Mouse (Mus musculus): ENCODE results near the gene Ascc1. TPM values are rescaled to one million over a fixed set of nuclear protein-coding genes. Genes with fewer than 3 reads are reported as not detected.
"Not testable (repeated sequence)": the region's sequence is repeated elsewhere in the genome, so short reads cannot be mapped to it uniquely, and the experiment has no call there.

The Ascc1 gene
- polyA plus RNA-seq, 1 experiment from 2014 or later: 46.6 TPM

GRCm38 (mm10) chr10:59980815-59981244 is 21.8 kb upstream of the Ascc1 start:
- H3K36me3 ChIP-seq (ENCODE audit: control insufficient read depth, insufficient read depth, low read length): no peaks in the 10 kb centered on the region; the same call in 1 of the 2 replicates
- H3K27me3 ChIP-seq (ENCODE audit: control insufficient read depth, insufficient read depth, low read length): no peaks in the 10 kb centered on the region
- H3K9ac ChIP-seq (replicated peaks; ENCODE audit: low read depth, low read length): no peak overlapping the region
- no peak for ATAC-seq (ENCODE audit: insufficient number of reproducible peaks, insufficient read depth, low FRiP score, low read depth)
- 91% methylated on average over 6 of the region's 6 CpGs for WGBS
- peaks cover 20% of the 10 kb centered on the region for H3K4me1 ChIP-seq (ENCODE audit: control insufficient read depth, insufficient read depth, low read length)
- no peak overlapping the region for H3K4me2 ChIP-seq (replicated peaks; ENCODE audit: low read depth, low read length)
- H3K27ac ChIP-seq (ENCODE audit: low read length): no peak overlapping the region
- H3K4me3 ChIP-seq (ENCODE audit: low read depth, low read length): no peak overlapping the region
- H3K9me3 ChIP-seq (ENCODE audit: control insufficient read depth, low read depth, low read length): no peaks in the 10 kb centered on the region

GRCm38 (mm10) chr10:59981336-59981735 is 21.3 kb upstream of the Ascc1 start:
- H3K27me3 ChIP-seq (ENCODE audit: control insufficient read depth, insufficient read depth, low read length): no peaks in the 10 kb centered on the region

GRCm38 (mm10) chr10:59981792-59982191 is 20.8 kb upstream of the Ascc1 start:
- WGBS: 71% methylated on average over 9 of the region's 9 CpGs
- H3K4me3 ChIP-seq (ENCODE audit: low read depth, low read length): no peak overlapping the region
- no peak overlapping the region for H3K27ac ChIP-seq (ENCODE audit: low read length)
- H3K4me2 ChIP-seq (replicated peaks; ENCODE audit: low read depth, low read length): no peak overlapping the region
- ATAC-seq (ENCODE audit: insufficient number of reproducible peaks, insufficient read depth, low FRiP score, low read depth): no peak
- no peaks in the 10 kb centered on the region; the same call in 1 of the 2 replicates for H3K36me3 ChIP-seq (ENCODE audit: control insufficient read depth, insufficient read depth, low read length)
- H3K4me1 ChIP-seq (ENCODE audit: control insufficient read depth, insufficient read depth, low read length): peaks cover 20% of the 10 kb centered on the region
- H3K27me3 ChIP-seq (ENCODE audit: control insufficient read depth, insufficient read depth, low read length): no peaks in the 10 kb centered on the region
- H3K9me3 ChIP-seq (ENCODE audit: control insufficient read depth, low read depth, low read length): no peaks in the 10 kb centered on the region
- no peak overlapping the region for H3K9ac ChIP-seq (replicated peaks; ENCODE audit: low read depth, low read length)

More at GRCm38 (mm10) chr10:59981336-59981735, 21.3 kb upstream of the Ascc1 start:
- no peak overlapping the region for H3K27ac ChIP-seq (ENCODE audit: low read length)
- peaks cover 20% of the 10 kb centered on the region for H3K4me1 ChIP-seq (ENCODE audit: control insufficient read depth, insufficient read depth, low read length)
- H3K36me3 ChIP-seq (ENCODE audit: control insufficient read depth, insufficient read depth, low read length): no peaks in the 10 kb centered on the region; the same call in 1 of the 2 replicates
- 83% methylated on average over 4 of the region's 4 CpGs for WGBS
- no peaks in the 10 kb centered on the region for H3K9me3 ChIP-seq (ENCODE audit: control insufficient read depth, low read depth, low read length)
- H3K4me3 ChIP-seq (ENCODE audit: low read depth, low read length): no peak overlapping the region
- H3K9ac ChIP-seq (replicated peaks; ENCODE audit: low read depth, low read length): no peak overlapping the region
- H3K4me2 ChIP-seq (replicated peaks; ENCODE audit: low read depth, low read length): no peak overlapping the region
- ATAC-seq (ENCODE audit: insufficient number of reproducible peaks, insufficient read depth, low FRiP score, low read depth): no peak

GRCm38 (mm10) chr10:59982379-59982873 is 20.2 kb upstream of the Ascc1 start:
- H3K27ac ChIP-seq (ENCODE audit: low read length): no peak overlapping the region
- 91% methylated on average over 12 of the region's 12 CpGs for WGBS
- H3K9me3 ChIP-seq (ENCODE audit: control insufficient read depth, low read depth, low read length): no peaks in the 10 kb centered on the region
- ATAC-seq (ENCODE audit: insufficient number of reproducible peaks, insufficient read depth, low FRiP score, low read depth): no peak
- no peak overlapping the region for H3K4me2 ChIP-seq (replicated peaks; ENCODE audit: low read depth, low read length)
- H3K4me1 ChIP-seq (ENCODE audit: control insufficient read depth, insufficient read depth, low read length): peaks cover 20% of the 10 kb centered on the region
- no peak overlapping the region for H3K9ac ChIP-seq (replicated peaks; ENCODE audit: low read depth, low read length)
- peaks cover 1% of the 10 kb centered on the region for H3K36me3 ChIP-seq (ENCODE audit: control insufficient read depth, insufficient read depth, low read length)
- H3K27me3 ChIP-seq (ENCODE audit: control insufficient read depth, insufficient read depth, low read length): no peaks in the 10 kb centered on the region
- H3K4me3 ChIP-seq (ENCODE audit: low read depth, low read length): no peak overlapping the region

- H3K36me3 ChIP-seq (ENCODE audit: control insufficient read depth, insufficient read depth, low read length): peaks cover 39% of the 10 kb centered on the region
- H3K4me3 ChIP-seq (ENCODE audit: low read depth, low read length): no peak overlapping the region
- no peak overlapping the region for H3K27ac ChIP-seq (ENCODE audit: low read length)
- ATAC-seq (ENCODE audit: insufficient number of reproducible peaks, insufficient read depth, low FRiP score, low read depth): no peak
- no peak overlapping the region for H3K4me2 ChIP-seq (replicated peaks; ENCODE audit: low read depth, low read length)
- no peaks in the 10 kb centered on the region for H3K9me3 ChIP-seq (ENCODE audit: control insufficient read depth, low read depth, low read length)
- no peak overlapping the region for H3K9ac ChIP-seq (replicated peaks; ENCODE audit: low read depth, low read length)
- H3K4me1 ChIP-seq (ENCODE audit: control insufficient read depth, insufficient read depth, low read length): no peaks in the 10 kb centered on the region
- no peaks in the 10 kb centered on the region for H3K27me3 ChIP-seq (ENCODE audit: control insufficient read depth, insufficient read depth, low read length)
- 80% methylated on average over 4 of the region's 4 CpGs for WGBS
These were observed 14.6 kb upstream of the Ascc1 start for GRCm38 (mm10) chr10:59988036-59988435.

GRCm38 (mm10) chr10:59990393-59990792 is 12.2 kb upstream of the Ascc1 start:
- Histone ChIP-seq H3K9ac (replicated peaks; ENCODE audit: low read depth, low read length) (no peak overlapping the region), H3K4me2 (replicated peaks; ENCODE audit: low read depth, low read length) (no peak overlapping the region), H3K4me1 (ENCODE audit: control insufficient read depth, insufficient read depth, low read length) (no peaks in the 10 kb centered on the region), H3K27me3 (ENCODE audit: control insufficient read depth, insufficient read depth, low read length) (no peaks in the 10 kb centered on the region), H3K36me3 (ENCODE audit: control insufficient read depth, insufficient read depth, low read length) (peaks cover 48% of the 10 kb centered on the region), H3K4me3 (ENCODE audit: low read depth, low read length) (no peak overlapping the region), H3K9me3 (ENCODE audit: control insufficient read depth, low read depth, low read length) (no peaks in the 10 kb centered on the region), H3K27ac (ENCODE audit: low read length) (no peak overlapping the region)
- 97% methylated on average over 9 of the region's 9 CpGs for WGBS
- no peak for ATAC-seq (ENCODE audit: insufficient number of reproducible peaks, insufficient read depth, low FRiP score, low read depth)

- Histone ChIP-seq H3K27ac (ENCODE audit: low read length) (no peak overlapping the region), H3K27me3 (ENCODE audit: control insufficient read depth, insufficient read depth, low read length) (no peaks in the 10 kb centered on the region), H3K4me1 (ENCODE audit: control insufficient read depth, insufficient read depth, low read length) (no peaks in the 10 kb centered on the region), H3K4me2 (replicated peaks; ENCODE audit: low read depth, low read length) (no peak overlapping the region), H3K36me3 (ENCODE audit: control insufficient read depth, insufficient read depth, low read length) (peaks cover 58% of the 10 kb centered on the region), H3K4me3 (ENCODE audit: low read depth, low read length) (no peak overlapping the region), H3K9ac (replicated peaks; ENCODE audit: low read depth, low read length) (no peak overlapping the region), H3K9me3 (ENCODE audit: control insufficient read depth, low read depth, low read length) (no peaks in the 10 kb centered on the region)
- 68% methylated on average over 9 of the region's 9 CpGs for WGBS
- ATAC-seq (ENCODE audit: insufficient number of reproducible peaks, insufficient read depth, low FRiP score, low read depth): no peak
These were observed 11.2 kb upstream of the Ascc1 start for GRCm38 (mm10) chr10:59991262-59991880.

GRCm38 (mm10) chr10:59992024-59992423 is 10.6 kb upstream of the Ascc1 start:
- Histone ChIP-seq H3K36me3 (ENCODE audit: control insufficient read depth, insufficient read depth, low read length) (peaks cover 60% of the 10 kb centered on the region), H3K9me3 (ENCODE audit: control insufficient read depth, low read depth, low read length) (no peaks in the 10 kb centered on the region), H3K9ac (replicated peaks; ENCODE audit: low read depth, low read length) (no peak overlapping the region), H3K4me3 (ENCODE audit: low read depth, low read length) (no peak overlapping the region), H3K4me2 (replicated peaks; ENCODE audit: low read depth, low read length) (no peak overlapping the region), H3K4me1 (ENCODE audit: control insufficient read depth, insufficient read depth, low read length) (no peaks in the 10 kb centered on the region), H3K27ac (ENCODE audit: low read length) (no peak overlapping the region), H3K27me3 (ENCODE audit: control insufficient read depth, insufficient read depth, low read length) (no peaks in the 10 kb centered on the region)
- no peak for ATAC-seq (ENCODE audit: insufficient number of reproducible peaks, insufficient read depth, low FRiP score, low read depth)
- WGBS: 79% methylated on average over 8 of the region's 8 CpGs

- not testable (repeated sequence) for H3K4me1 ChIP-seq (ENCODE audit: control insufficient read depth, insufficient read depth, low read length); H3K4me3 ChIP-seq (ENCODE audit: low read depth, low read length); H3K27me3 ChIP-seq (ENCODE audit: control insufficient read depth, insufficient read depth, low read length); ATAC-seq (ENCODE audit: insufficient number of reproducible peaks, insufficient read depth, low FRiP score, low read depth); H3K9me3 ChIP-seq (ENCODE audit: control insufficient read depth, low read depth, low read length); H3K4me2 ChIP-seq (replicated peaks; ENCODE audit: low read depth, low read length); H3K27ac ChIP-seq (ENCODE audit: low read length); H3K9ac ChIP-seq (replicated peaks; ENCODE audit: low read depth, low read length)
- peaks cover 45% of the 10 kb centered on the region for H3K36me3 ChIP-seq (ENCODE audit: control insufficient read depth, insufficient read depth, low read length)
- 81% methylated on average over 2 of the region's 3 CpGs for WGBS
These were observed 8.8 kb upstream of the Ascc1 start for GRCm38 (mm10) chr10:59993813-59994212.
